Mouse (Mus musculus) heart, embryonic 15.5 days (tissue): ENCODE measurements at regions not wholly inside any gene's neighbourhood (a gene's known extent, or its start where the extent isn't known, plus 50 kb on each side); places are given as distances from the start of the nearest gene placed in this dataset.

Experiments
- ATAC-seq: fragments of 200-750 bp; cut with Nextera tagmentation; replicated peaks from 2 replicates; pipeline ENCODE4 v1.8.0; 2017; ENCODE audit warnings: low read depth, moderate TSS enrichment; ENCODE audit not compliant: insufficient number of reproducible peaks, insufficient read depth, low FRiP score
- H3K27ac ChIP-seq: fragments of 300-500 bp; sonication (generic); 2 replicates; pipeline ENCODE4 v1.5.1; 2015; ENCODE audit warnings: mild to moderate bottlenecking, inconsistent platforms
- H3K27me3 ChIP-seq: fragments of 300-500 bp; sonication (generic); 2 replicates; pipeline ENCODE4 v1.6.1; 2015; ENCODE audit warnings: inconsistent platforms
- H3K36me3 ChIP-seq: fragments of 300-500 bp; sonication (generic); 2 replicates; pipeline ENCODE4 v1.6.1; 2015; ENCODE audit warnings: mild to moderate bottlenecking, inconsistent platforms
- H3K4me1 ChIP-seq: fragments of 300-500 bp; sonication (generic); replicated peaks from 2 replicates; pipeline ENCODE4 v1.6.1; 2015; ENCODE audit warnings: inconsistent platforms
- H3K4me2 ChIP-seq: fragments of 300-500 bp; sonication (generic); 2 replicates; pipeline ENCODE4 v1.6.1; 2015; ENCODE audit warnings: inconsistent platforms, mild to moderate bottlenecking, moderate library complexity
- H3K4me3 ChIP-seq: fragments of 300-500 bp; sonication (generic); 2 replicates; pipeline ENCODE4 v1.5.1; 2015; ENCODE audit warnings: mild to moderate bottlenecking, inconsistent platforms
- H3K9ac ChIP-seq: fragments of 300-500 bp; sonication (generic); 2 replicates; pipeline ENCODE4 v1.6.1; 2015; ENCODE audit warnings: mild to moderate bottlenecking, inconsistent platforms
- H3K9me3 ChIP-seq: fragments of 300-500 bp; sonication (generic); replicated peaks from 2 replicates; pipeline ENCODE4 v1.6.1; 2016; ENCODE audit warnings: inconsistent platforms
- WGBS: fragments of 180-500 bp; shearing (Covaris S2); methylation state at CpG from one replicate; pipeline ENCODE4 v1.1.7; 2015; ENCODE audit warnings: mixed read lengths; 5-methylcytosine and 5-hydroxymethylcytosine counted together

GRCm38 (mm10) chr16:42608336-42608735, 267.3 kb upstream of the Zbtb20 start:
- H3K27me3 ChIP-seq, result no peaks in the 10 kb centered on the region
- H3K4me1 ChIP-seq, result no peaks in the 10 kb centered on the region
- H3K36me3 ChIP-seq, result no peaks in the 10 kb centered on the region
- no peak overlapping the region for H3K9ac ChIP-seq
- H3K9me3 ChIP-seq, result no peaks in the 10 kb centered on the region
- H3K4me3 ChIP-seq, result no peak overlapping the region
- peak overlapping the region; percentile 18; the same call in 1 of the 2 replicates for H3K4me2 ChIP-seq
- ATAC-seq, result no peak
- 39% methylated on average over 5 of the region's 5 CpGs for WGBS
- H3K27ac ChIP-seq, result no peak overlapping the region

GRCm38 (mm10) chr16:42592321-42592720, 251.9 kb upstream of the Gap43 start:
- WGBS, result 63% methylated on average over 3 of the region's 3 CpGs
- no peak overlapping the region for H3K9ac ChIP-seq
- H3K27ac ChIP-seq, result no peak overlapping the region
- no peak overlapping the region for H3K4me2 ChIP-seq
- H3K4me1 ChIP-seq, result no peaks in the 10 kb centered on the region
- no peak overlapping the region for H3K4me3 ChIP-seq
- H3K9me3 ChIP-seq, result no peaks in the 10 kb centered on the region
- no peak for ATAC-seq
- no peaks in the 10 kb centered on the region for H3K27me3 ChIP-seq
- H3K36me3 ChIP-seq, result no peaks in the 10 kb centered on the region

GRCm38 (mm10) chr16:42591530-42591929, 251.1 kb upstream of the Gap43 start:
- no peaks in the 10 kb centered on the region for H3K27me3 ChIP-seq
- ATAC-seq, result no peak
- no peak overlapping the region for H3K27ac ChIP-seq
- H3K4me1 ChIP-seq, result no peaks in the 10 kb centered on the region
- no peak overlapping the region for H3K4me3 ChIP-seq
- 74% methylated on average over 5 of the region's 5 CpGs for WGBS
- no peak overlapping the region for H3K9ac ChIP-seq
- H3K36me3 ChIP-seq, result no peaks in the 10 kb centered on the region
- no peak overlapping the region for H3K4me2 ChIP-seq
- H3K9me3 ChIP-seq, result no peaks in the 10 kb centered on the region

GRCm38 (mm10) chr16:42586196-42586595, 245.7 kb upstream of the Gap43 start:
- no peak overlapping the region for H3K9ac ChIP-seq
- no peaks in the 10 kb centered on the region for H3K36me3 ChIP-seq
- no peak overlapping the region for H3K4me3 ChIP-seq
- no peak overlapping the region for H3K27ac ChIP-seq
- no peaks in the 10 kb centered on the region for H3K4me1 ChIP-seq
- ATAC-seq, result no peak
- no peaks in the 10 kb centered on the region for H3K9me3 ChIP-seq
- no peak overlapping the region for H3K4me2 ChIP-seq
- no peaks in the 10 kb centered on the region for H3K27me3 ChIP-seq

GRCm38 (mm10) chr16:42575517-42575946, 235.1 kb upstream of the Gap43 start:
- Histone ChIP-seq H3K27ac (no peak overlapping the region), H3K27me3 (no peaks in the 10 kb centered on the region), H3K4me3 (no peak overlapping the region), H3K36me3 (no peaks in the 10 kb centered on the region), H3K9me3 (no peaks in the 10 kb centered on the region), H3K9ac (no peak overlapping the region), H3K4me2 (no peak overlapping the region), H3K4me1 (no peaks in the 10 kb centered on the region)
- WGBS, result 9% methylated on average over 7 of the region's 7 CpGs
- ATAC-seq, result no peak

GRCm38 (mm10) chr16:42574978-42575377, 234.5 kb upstream of the Gap43 start:
- Histone ChIP-seq H3K9me3 (no peaks in the 10 kb centered on the region), H3K27ac (no peak overlapping the region), H3K4me1 (no peaks in the 10 kb centered on the region), H3K4me2 (no peak overlapping the region), H3K27me3 (no peaks in the 10 kb centered on the region), H3K9ac (no peak overlapping the region), H3K4me3 (no peak overlapping the region), H3K36me3 (no peaks in the 10 kb centered on the region)
- 58% methylated on average over 1 of the region's 1 CpGs for WGBS
- ATAC-seq, result no peak

GRCm38 (mm10) chr16:42570246-42570996, 230.0 kb upstream of the Gap43 start:
- Histone ChIP-seq H3K4me1 (no peaks in the 10 kb centered on the region), H3K4me2 (no peak overlapping the region), H3K36me3 (no peaks in the 10 kb centered on the region), H3K27ac (no peak overlapping the region), H3K9ac (no peak overlapping the region), H3K4me3 (no peak overlapping the region), H3K27me3 (no peaks in the 10 kb centered on the region), H3K9me3 (no peaks in the 10 kb centered on the region)
- no peak for ATAC-seq
- 66% methylated on average over 6 of the region's 6 CpGs for WGBS

- no peak overlapping the region for H3K4me2 ChIP-seq
- no peaks in the 10 kb centered on the region for H3K36me3 ChIP-seq
- no peak overlapping the region for H3K4me3 ChIP-seq
- no peak overlapping the region for H3K9ac ChIP-seq
- no peak overlapping the region for H3K27ac ChIP-seq
- no peak for ATAC-seq
- 82% methylated on average over 2 of the region's 2 CpGs for WGBS
- no peaks in the 10 kb centered on the region for H3K27me3 ChIP-seq
- H3K9me3 ChIP-seq, result no peaks in the 10 kb centered on the region
- no peaks in the 10 kb centered on the region for H3K4me1 ChIP-seq
These were observed 228.9 kb upstream of the Gap43 start for GRCm38 (mm10) chr16:42569335-42569734.

- no peak overlapping the region for H3K27ac ChIP-seq
- no peak for ATAC-seq
- H3K9ac ChIP-seq, result no peak overlapping the region
- no peak overlapping the region for H3K4me3 ChIP-seq
- 78% methylated on average over 1 of the region's 1 CpGs for WGBS
- no peaks in the 10 kb centered on the region for H3K27me3 ChIP-seq
- no peaks in the 10 kb centered on the region for H3K36me3 ChIP-seq
- H3K4me2 ChIP-seq, result no peak overlapping the region
- H3K4me1 ChIP-seq, result no peaks in the 10 kb centered on the region
- no peaks in the 10 kb centered on the region for H3K9me3 ChIP-seq
These were observed 209.1 kb upstream of the Gap43 start for GRCm38 (mm10) chr16:42549591-42549990.

- H3K9me3 ChIP-seq, result no peaks in the 10 kb centered on the region
- H3K27me3 ChIP-seq, result no peaks in the 10 kb centered on the region
- no peaks in the 10 kb centered on the region for H3K36me3 ChIP-seq
- H3K4me3 ChIP-seq, result no peak overlapping the region
- H3K4me1 ChIP-seq, result no peaks in the 10 kb centered on the region
- 64% methylated on average over 14 of the region's 14 CpGs for WGBS
- no peak overlapping the region for H3K4me2 ChIP-seq
- H3K27ac ChIP-seq, result no peak overlapping the region
- no peak overlapping the region for H3K9ac ChIP-seq
- no peak for ATAC-seq
These were observed 206.0 kb upstream of the Gap43 start for GRCm38 (mm10) chr16:42546229-42547163.

GRCm38 (mm10) chr16:42517321-42517720, 176.9 kb upstream of the Gap43 start:
- Histone ChIP-seq H3K27ac (no peak overlapping the region), H3K9ac (no peak overlapping the region), H3K4me2 (no peak overlapping the region), H3K36me3 (no peaks in the 10 kb centered on the region), H3K9me3 (no peaks in the 10 kb centered on the region), H3K4me1 (no peaks in the 10 kb centered on the region), H3K27me3 (no peaks in the 10 kb centered on the region), H3K4me3 (no peak overlapping the region)
- ATAC-seq, result no peak
- 27% methylated on average over 4 of the region's 4 CpGs for WGBS
